Mouse (Mus musculus) lung, adult 2 months (tissue): ENCODE measurements around the gene Cntnap1.
"Not testable (repeated sequence)": the region's sequence is repeated elsewhere in the genome, so short reads cannot be mapped to it uniquely, and the experiment has no call there.

Experiments
- CTCF ChIP-seq: fragments of 200-500 bp; IDR thresholded peaks from 2 replicates; pipeline ENCODE4 v1.5.1; 2011; ENCODE audit warnings: mild to moderate bottlenecking, low read length, control low read depth; ENCODE audit not compliant: insufficient read depth
- POLR2A ChIP-seq: fragments of 200-500 bp; IDR thresholded peaks from 2 replicates; pipeline ENCODE4 v1.6.1; 2011; ENCODE audit warnings: low read depth, mild to moderate bottlenecking, control low read depth, low read length, borderline replicate concordance; ENCODE audit errors: extremely low read depth

- TF ChIP-seq POLR2A, CTCF: not testable (repeated sequence)
Measured at GRCm38 (mm10) chr11:101124494-101124893, 45.8 kb upstream of the Cntnap1 start.
